Mouse (Mus musculus) layer of hippocampus, adult 2 months (tissue): Measurements from ENCODE around the gene 2310034G01Rik. TPM values are rescaled to one million over a fixed set of nuclear protein-coding genes. Genes with fewer than 3 reads are reported as not detected.

Experiments
- DNase-seq, 2 experiments: peaks; one replicate each; pipeline ENCODE4 v3.0.0; 2022; ENCODE audit warnings: low spot score in 2 of 2
- H3K27ac ChIP-seq: fragments of 200-600 bp; 2 replicates; pipeline ENCODE4 v1.8.1; 2022
- H3K4me3 ChIP-seq: fragments of 200-600 bp; 2 replicates; pipeline ENCODE4 v1.8.1; 2022; ENCODE audit warnings: mild to moderate bottlenecking
- CTCF ChIP-seq: fragments of 200-600 bp; conservative IDR thresholded peaks from 2 replicates; pipeline ENCODE4 v1.8.1; 2022; ENCODE audit warnings: antibody characterized with exemption, mild to moderate bottlenecking, moderate library complexity
- total RNA-seq, 2 experiments: library from RNA; stranded (reverse); gene quantifications; 2 replicates each; pipeline ENCODE4 v1.2.3; 2021

2310034G01Rik gene
- total RNA-seq, 2 experiments from 2014 or later, result 1.0 to 1.3 TPM

DNA sequence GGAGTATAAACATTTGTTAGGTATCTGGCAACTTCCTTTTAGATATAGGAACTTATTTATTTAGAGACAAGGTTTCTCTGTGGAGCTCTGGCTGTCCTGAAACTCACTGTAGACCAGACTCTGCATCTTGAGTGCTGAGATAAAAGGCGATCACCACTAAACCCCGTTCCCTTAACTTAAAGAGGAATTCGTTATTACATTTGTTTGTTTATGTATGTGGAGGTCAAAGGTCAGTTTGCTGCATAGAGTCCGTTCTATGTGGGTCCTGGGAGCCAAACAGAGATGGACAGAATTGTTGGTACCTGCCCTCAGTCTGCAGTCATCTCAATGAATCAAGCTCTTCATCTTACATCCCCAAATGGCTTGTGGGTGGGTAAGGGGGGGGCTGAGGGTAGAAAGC, 25.8 kb upstream of the 2310034G01Rik start:
- TF ChIP-seq CTCF, result no peak
- Histone ChIP-seq H3K27ac (peak overlapping the region; percentile 74), H3K4me3 (no peak overlapping the region)
- DNase-seq, result no peak

DNA sequence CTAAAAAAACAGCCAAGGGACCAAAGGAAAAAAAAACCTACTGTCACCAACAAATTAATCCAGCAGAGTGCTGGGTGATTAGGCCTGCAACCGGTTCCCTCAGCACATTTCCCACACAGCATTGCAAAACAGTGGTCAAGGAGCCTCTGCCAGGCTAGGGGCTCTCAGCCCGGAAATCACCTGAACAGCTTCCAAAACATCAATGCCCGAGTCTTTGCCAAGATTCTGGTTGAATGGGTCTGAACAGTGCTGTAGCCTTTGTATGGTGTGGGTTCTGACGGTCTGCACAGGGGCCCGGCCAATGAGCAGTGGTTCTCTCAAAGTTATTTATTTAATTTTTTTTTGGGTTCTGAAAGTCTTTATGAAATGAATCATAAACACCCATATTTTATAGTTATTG, 25.4 kb upstream of the 2310034G01Rik start:
- peak overlapping the region; percentile 74 for H3K27ac ChIP-seq
- DNase-seq, result peak; percentile 49 to 70
- H3K4me3 ChIP-seq, result no peak overlapping the region
- no peak for TF ChIP-seq CTCF

DNA sequence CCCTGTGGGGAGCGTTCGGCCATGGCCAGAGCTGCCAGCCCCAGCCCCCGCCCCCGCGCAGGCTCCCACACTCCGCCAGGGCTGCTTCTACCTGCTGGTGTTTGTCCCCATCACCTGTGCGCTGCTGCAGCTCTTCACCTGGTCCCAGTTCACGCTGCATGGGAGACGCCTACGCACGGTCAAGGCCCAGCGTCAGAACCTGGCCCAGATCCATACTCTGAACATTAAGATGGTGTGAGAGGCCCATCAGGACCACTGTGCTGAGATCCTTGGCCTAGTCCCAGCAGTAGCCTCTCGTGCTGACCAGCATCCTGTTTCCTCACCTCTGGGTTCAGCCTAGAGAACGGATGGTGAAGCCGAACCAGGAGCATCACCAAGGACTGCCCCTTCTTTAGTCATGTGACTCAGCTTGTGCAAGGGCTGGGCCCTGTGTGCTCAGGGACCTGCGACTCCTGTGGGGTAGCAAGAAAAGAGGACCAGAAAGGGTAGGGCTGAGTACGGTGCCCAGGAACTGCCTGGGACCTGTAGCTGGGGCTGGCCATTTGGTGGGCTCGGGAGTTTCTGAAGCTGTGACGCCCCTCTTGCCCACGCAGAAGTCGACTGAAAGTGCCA, 24.5 kb upstream of the 2310034G01Rik start:
- DNase-seq, result no peak
- peak overlapping the region; percentile 75 for H3K27ac ChIP-seq
- TF ChIP-seq CTCF, result no peak
- H3K4me3 ChIP-seq, result no peak overlapping the region

DNA sequence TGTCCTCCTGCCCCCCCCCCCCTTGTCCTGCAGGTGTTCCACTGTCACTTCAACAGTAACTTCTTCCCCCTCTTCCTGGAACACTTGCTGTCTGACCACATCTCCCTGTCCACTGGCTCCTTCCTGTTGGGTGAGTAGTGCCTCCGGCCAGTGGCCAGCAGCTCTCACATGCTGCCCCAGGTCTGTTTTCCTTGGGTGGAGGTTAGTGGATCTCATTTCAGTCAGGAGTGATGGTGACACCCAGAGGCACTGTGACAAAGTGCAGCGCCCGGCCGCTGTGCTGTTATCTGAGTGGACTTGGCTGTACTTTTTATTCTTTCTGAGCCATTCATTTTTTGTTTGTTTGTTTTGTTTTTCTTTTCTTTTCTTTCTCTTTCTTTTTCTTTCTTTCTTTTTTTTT, 19.1 kb upstream of the 2310034G01Rik start:
- TF ChIP-seq CTCF, result peak; percentile 82
- H3K27ac ChIP-seq, result no peak overlapping the region
- H3K4me3 ChIP-seq, result no peak overlapping the region
- peak in 1 of 2 experiments; percentile 52 for DNase-seq

DNA sequence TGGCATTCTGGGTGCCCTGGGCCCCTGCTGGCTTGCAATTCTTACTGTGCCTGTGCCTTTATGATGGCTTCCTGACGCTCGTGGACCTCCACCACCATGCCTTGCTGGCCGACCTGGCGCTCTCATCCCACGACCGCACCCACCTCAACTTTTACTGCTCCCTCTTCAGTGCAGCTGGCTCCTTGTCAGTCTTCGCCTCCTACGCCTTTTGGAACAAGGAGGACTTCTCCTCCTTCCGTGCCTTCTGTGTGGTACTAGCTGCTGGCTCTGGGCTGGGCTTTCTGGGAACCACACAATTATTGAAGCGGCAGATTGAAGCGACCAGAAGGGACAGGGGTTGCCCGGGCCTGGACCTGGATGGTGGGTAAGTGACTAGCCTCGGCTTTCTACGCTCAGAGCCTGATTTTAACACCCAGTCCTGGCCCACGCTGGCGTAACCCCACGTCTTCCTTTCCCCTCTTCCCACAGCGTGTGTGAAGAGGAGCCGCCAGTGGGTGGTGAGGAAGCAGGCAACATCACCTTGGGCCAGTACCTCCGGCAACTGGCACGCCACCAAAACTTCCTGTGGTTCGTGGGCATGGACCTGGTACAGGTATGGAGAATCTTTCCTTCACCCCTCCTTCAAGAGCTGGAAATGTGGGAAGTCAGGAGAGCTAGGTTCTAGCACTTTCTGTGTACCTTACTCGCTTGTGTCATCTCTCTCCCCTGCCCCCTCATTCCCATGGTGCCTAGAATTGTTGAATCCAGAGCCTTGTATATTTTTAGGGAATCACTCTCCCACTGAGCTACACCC, 17.9 kb upstream of the 2310034G01Rik start:
- DNase-seq, result peak in 1 of 2 experiments; percentile 54
- no peak overlapping the region for H3K4me3 ChIP-seq
- no peak for TF ChIP-seq CTCF
- H3K27ac ChIP-seq, result peak overlapping the region; percentile 82

DNA sequence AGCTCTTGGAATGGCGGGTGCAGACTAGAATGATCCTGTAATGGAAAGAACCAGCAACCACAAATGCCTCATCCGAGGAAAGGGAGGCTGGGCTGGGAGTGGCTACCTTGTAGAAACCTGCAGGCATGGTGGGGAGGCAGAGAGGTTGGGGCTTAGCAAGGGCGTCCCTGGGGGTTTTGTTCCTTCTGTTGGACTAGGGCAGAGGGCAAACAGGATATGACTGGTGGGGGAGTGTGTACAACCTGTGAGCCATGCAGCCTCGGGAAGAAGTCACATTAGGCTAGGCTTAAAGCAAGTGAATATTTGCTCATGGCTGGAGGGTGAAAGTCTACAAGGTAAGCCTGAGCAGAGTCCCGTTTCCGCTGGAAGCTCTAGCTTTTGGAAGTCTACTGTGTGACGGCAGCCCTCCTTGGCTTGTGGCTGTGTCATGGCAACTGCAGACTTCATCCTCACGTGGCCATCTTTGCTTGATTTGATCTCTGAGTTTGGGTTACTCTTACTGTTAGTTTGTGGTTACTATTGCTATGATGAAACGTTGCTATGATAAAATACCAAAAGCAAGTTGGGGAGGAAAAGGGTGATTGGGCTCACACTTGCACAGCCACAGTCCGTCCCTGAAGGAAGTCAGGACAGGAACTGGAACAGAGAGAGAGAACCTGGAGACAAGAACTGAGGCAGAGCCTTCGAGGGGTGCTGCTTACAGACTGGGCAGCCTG, 13.3 kb upstream of the 2310034G01Rik start:
- Histone ChIP-seq H3K4me3 (no peak overlapping the region), H3K27ac (no peak overlapping the region)
- no peak for TF ChIP-seq CTCF
- no peak for DNase-seq

DNA sequence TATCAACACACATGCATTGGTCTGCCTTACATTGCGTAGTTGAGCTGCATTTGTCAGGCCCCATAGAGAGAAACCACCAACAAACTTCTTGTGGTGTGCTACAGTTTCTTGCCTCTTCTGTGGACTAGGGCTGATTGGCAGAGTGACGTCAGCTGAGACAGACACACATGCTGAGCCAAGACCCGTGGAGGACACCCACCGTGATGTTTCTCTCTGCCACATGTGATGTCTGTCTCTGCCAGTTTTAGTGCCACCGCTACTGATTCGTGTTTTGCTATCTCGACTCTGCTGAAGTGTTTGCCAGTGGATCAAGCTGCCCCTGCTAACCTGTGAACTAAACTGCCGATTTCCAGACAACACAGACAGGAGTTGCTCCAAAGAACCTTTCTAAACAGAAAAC, 12.0 kb upstream of the 2310034G01Rik start:
- H3K27ac ChIP-seq, result no peak overlapping the region
- no peak overlapping the region for H3K4me3 ChIP-seq
- no peak for DNase-seq
- TF ChIP-seq CTCF, result no peak

DNA sequence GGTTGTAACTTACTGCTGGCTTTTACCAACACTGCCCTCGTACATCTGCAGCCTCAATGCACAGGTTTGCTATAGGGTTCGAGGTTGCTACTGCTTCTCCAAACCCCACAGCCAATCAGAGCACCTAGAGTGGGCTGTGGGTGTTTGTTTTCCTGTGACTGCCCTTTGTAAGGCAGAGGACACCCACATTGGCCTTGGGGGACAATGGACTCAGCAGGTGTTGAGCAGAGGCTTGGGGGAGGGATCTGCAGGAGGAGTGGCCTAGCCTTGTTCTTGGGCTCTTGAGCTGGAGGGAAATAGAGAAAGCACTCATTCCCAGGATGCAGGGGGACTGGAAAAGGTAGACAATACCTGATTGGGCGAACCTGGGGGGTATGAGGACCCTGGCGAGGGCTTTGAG, 8.3 kb upstream of the 2310034G01Rik start:
- no peak for DNase-seq
- Histone ChIP-seq H3K4me3 (no peak overlapping the region), H3K27ac (no peak overlapping the region)
- TF ChIP-seq CTCF, result no peak

DNA sequence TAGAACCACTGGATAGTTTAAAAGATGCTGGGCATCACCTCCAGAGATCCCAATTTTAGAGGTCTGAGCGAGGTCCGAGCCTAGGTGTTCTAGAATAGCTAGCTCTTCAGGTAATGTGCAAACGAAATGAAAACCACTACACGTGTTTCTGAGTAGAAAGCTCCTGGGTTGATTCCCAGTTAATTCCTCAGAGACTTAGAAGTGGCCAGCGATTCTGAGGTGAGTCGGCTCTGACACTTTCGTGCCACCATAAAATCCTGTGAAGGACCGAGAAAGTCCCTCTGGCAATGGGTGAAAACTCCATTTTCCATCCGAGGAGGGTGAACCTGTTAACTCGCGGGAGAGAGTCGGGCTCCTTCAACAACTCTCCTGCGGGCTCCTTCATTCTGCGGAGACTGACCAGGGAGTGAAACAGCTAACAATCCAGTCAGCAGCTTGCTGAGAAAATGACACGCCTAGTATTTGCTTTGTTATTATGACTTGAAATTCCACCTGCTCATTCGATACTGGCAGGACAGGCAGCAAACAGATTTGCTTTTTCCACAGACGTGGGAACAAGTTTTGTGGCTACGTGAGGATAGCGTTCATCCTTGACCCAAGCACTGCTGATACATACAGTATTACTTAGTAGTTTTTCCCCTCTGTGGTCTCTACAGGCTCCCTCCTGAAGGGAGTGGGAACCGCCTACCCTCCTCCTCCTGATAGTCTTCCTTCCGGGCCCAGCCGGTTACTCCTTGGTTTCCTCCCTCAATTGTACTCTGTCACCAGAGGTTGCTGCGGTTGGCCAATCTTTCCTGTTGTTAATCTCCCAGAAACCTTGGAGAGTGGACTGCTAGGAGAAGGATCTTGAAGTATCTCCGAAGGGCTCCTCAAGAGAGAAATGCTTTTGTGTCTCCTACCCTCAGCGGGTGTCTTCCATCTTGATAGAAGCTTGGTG, 7.5 kb upstream of the 2310034G01Rik start:
- Histone ChIP-seq H3K4me3 (peak overlapping the region; percentile 97), H3K27ac (peak overlapping the region; percentile 95)
- no peak for DNase-seq
- TF ChIP-seq CTCF, result no peak

DNA sequence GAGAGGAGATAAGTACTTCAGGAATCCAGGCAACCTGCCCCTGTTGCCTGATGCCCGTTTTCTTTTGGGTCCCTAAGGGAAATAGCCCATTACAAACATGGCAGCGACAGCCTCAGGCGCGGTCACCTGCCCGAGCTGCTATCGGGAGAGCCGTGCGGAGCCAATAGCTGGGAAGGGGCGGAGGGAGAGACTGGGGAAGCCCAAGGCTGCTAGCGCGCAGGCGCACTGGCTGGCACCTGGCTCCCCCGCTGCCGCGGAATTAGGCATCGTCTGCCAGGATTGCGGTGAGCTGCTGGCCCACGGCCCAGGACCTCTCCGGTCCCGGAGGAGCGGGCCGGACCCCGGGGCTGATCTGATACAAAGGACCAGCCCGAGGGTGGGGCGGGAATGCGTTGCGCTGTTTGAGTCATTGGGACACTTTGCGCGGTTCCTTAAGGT, 6.6 kb upstream of the 2310034G01Rik start:
- Histone ChIP-seq H3K4me3 (peak overlapping the region; percentile 97), H3K27ac (peak overlapping the region; percentile 95)
- no peak for TF ChIP-seq CTCF
- peak; percentile 92 to 94 for DNase-seq

DNA sequence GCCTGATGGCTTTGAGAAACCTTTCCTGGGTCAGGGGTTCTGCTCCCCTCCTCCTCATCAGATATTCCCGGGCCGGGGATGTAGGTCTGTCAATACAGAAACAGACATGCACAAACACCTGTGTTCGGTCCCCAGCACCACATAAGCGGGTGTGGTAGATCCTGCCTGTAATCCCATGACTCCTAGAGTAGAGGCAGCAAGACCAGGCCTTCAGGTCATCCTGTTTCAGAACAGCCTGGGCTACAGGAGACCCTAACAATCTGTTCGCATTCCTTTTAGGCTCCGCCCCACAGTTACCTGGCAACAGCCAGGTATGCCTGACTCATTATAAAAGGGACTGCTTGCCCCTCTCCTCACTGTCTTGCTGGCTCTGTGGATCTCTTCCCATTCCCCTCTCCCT, 552 bp downstream of the 2310034G01Rik start:
- Histone ChIP-seq H3K27ac (peak overlapping the region; percentile 98), H3K4me3 (peak overlapping the region; percentile 80)
- no peak for TF ChIP-seq CTCF
- no peak for DNase-seq

DNA sequence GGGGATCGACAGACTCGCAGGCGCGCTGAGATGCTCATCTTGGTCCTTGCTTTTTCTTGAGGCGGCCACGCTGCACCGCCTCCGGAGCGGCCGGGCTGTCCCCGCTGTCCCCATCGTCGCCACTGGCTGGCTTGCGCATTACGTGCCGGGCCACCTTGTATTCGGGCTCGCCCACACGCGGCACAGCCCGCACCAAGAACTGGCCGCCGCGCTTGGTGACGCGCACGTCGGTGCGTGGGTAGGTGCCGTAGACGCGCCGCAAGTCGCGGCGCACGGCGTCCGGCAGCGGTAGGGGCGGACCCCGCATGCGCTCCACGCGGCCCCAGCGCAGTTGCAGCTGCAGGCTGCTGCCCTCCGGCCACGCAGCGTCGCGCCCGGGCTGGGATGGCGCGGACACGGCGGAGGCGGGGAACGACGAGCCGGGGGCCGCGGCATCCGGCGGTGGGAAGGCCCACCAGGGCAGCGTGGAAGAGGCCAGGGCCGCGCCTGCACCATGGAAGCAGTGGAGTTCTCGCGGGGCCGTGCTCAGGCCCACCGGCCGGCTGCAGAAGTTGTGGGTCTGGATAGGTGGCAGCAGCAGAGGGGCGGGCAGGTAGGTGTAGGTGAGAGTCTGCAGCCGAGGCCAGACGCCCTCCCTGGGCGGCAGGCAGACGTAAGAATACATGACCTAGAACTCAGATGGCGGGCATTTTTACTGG, 1.2 kb downstream of the 2310034G01Rik start:
- peak; percentile 90 to 93 for DNase-seq
- peak overlapping the region; percentile 80 for H3K4me3 ChIP-seq
- no peak; the same call in 1 of the 2 replicates for TF ChIP-seq CTCF
- H3K27ac ChIP-seq, result peak overlapping the region; percentile 98
